ENCODE assay signal across 27 mouse cellular contexts in the genomic region with DNA sequence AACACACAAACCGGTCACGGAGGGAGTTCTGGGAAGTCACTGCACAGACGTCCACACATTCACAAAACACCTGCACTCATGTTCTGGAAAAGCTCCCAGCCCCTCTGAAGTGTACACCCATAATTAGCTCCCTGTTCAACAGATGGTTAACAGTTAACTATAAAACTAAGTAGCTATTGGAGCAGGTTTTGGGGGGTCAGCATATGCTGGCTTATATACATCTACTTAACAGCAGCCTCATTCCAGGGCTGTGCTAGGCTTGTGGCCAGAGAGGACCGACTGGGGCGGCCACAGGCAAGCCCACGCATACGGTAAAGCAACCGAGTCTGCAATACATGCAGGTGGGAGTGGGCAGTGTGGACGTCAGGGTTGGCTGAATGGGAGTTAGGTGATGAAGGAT.
DNase-seq lines count a peak whose midpoint lies in the region; ATAC-seq lines count a peak whose summit lies in the region.
"Had no signal": no experiment of that assay in that cellular context is flagged by ENCODE, and none has a peak within 500 bp of the region (broad histone marks: within the 10 kb centered on the region; RNA-seq: fewer than 3 reads in every experiment).

No protein-coding gene starts in this region.

- no peak overlapping the region for H3K27ac ChIP-seq in heart, embryonic 13.5 days (replicated peaks)
- peak overlapping the region; percentile 59; the same call in 1 of the 2 replicates for H3K27ac ChIP-seq in kidney, embryonic 14.5 days (ENCODE audit: low read depth, low read length)
- peak overlapping the region; percentile 66; the same call in 1 of the 2 replicates for H3K27ac ChIP-seq in limb, embryonic 10.5 days
- 0 out of 2 replicates have a peak overlapping the region, but pooled peaks have one; percentile 54 for H3K27ac ChIP-seq in limb, embryonic 12.5 days
- H3K27ac ChIP-seq: embryonic facial prominence, embryonic 10.5 days; embryonic facial prominence, embryonic 15.5 days; forebrain, embryonic 15.5 days; hindbrain, postnatal 0 days; intestine, embryonic 15.5 days; liver, embryonic 15.5 days; midbrain, embryonic 15.5 days had no signal

- H3K9me3 ChIP-seq in heart, embryonic 13.5 days: no peaks in the 10 kb centered on the region
- no peaks in the 10 kb centered on the region for H3K9me3 ChIP-seq in kidney, embryonic 14.5 days (ENCODE audit: control insufficient read depth, low read length)
- no peaks in the 10 kb centered on the region for H3K9me3 ChIP-seq in limb, embryonic 10.5 days (replicated peaks)
- H3K9me3 ChIP-seq in limb, embryonic 12.5 days: no peaks in the 10 kb centered on the region
- H3K9me3 ChIP-seq: embryonic facial prominence, embryonic 10.5 days; embryonic facial prominence, embryonic 15.5 days; forebrain, embryonic 15.5 days; intestine, embryonic 15.5 days; liver, embryonic 15.5 days; midbrain, embryonic 15.5 days had no signal

- no peak overlapping the region for H3K4me3 ChIP-seq in heart, embryonic 13.5 days
- no peak overlapping the region for H3K4me3 ChIP-seq in kidney, embryonic 14.5 days (ENCODE audit: low read length)
- H3K4me3 ChIP-seq in limb, embryonic 10.5 days: no peak overlapping the region
- no peak overlapping the region for H3K4me3 ChIP-seq in limb, embryonic 12.5 days (replicated peaks)
- H3K4me3 ChIP-seq: embryonic facial prominence, embryonic 10.5 days; embryonic facial prominence, embryonic 15.5 days; forebrain, embryonic 15.5 days; intestine, embryonic 15.5 days; liver, embryonic 15.5 days; midbrain, embryonic 15.5 days had no signal

- intact Hi-C loops in heart, postnatal 14 days (cut with DNase I): no loop called here

- 57% methylated on average over 9 of the region's 9 CpGs for WGBS in heart, embryonic 13.5 days
- WGBS in kidney, embryonic 14.5 days: 53% methylated on average over 9 of the region's 9 CpGs
- WGBS in limb, embryonic 10.5 days: 73% methylated on average over 9 of the region's 9 CpGs
- WGBS in limb, embryonic 12.5 days: 34% methylated on average over 9 of the region's 9 CpGs

- no peaks in the 10 kb centered on the region for H3K27me3 ChIP-seq in heart, embryonic 13.5 days (replicated peaks)
- no peaks in the 10 kb centered on the region for H3K27me3 ChIP-seq in kidney, embryonic 14.5 days (ENCODE audit: control insufficient read depth, insufficient read depth, low read length)
- no peaks in the 10 kb centered on the region for H3K27me3 ChIP-seq in limb, embryonic 10.5 days (ENCODE audit: low read depth, poor library complexity, severe bottlenecking)
- 0 out of 2 replicates have a peak, but pooled peaks cover 2% of the 10 kb centered on the region for H3K27me3 ChIP-seq in limb, embryonic 12.5 days
- H3K27me3 ChIP-seq: embryonic facial prominence, embryonic 15.5 days; forebrain, embryonic 15.5 days; intestine, embryonic 15.5 days; liver, embryonic 15.5 days; midbrain, embryonic 15.5 days had no signal

- H3K36me3 ChIP-seq in heart, embryonic 13.5 days: no peaks in the 10 kb centered on the region
- no peaks in the 10 kb centered on the region for H3K36me3 ChIP-seq in kidney, embryonic 14.5 days (ENCODE audit: control insufficient read depth, insufficient read depth, low read length)
- H3K36me3 ChIP-seq in limb, embryonic 10.5 days: no peaks in the 10 kb centered on the region
- no peaks in the 10 kb centered on the region for H3K36me3 ChIP-seq in limb, embryonic 12.5 days
- H3K36me3 ChIP-seq: embryonic facial prominence, embryonic 10.5 days; embryonic facial prominence, embryonic 15.5 days; forebrain, embryonic 15.5 days; intestine, embryonic 15.5 days; liver, embryonic 15.5 days; midbrain, embryonic 15.5 days had no signal

- peaks cover 36% of the 10 kb centered on the region for H3K4me1 ChIP-seq in heart, embryonic 13.5 days
- peaks cover 26% of the 10 kb centered on the region for H3K4me1 ChIP-seq in kidney, embryonic 14.5 days (ENCODE audit: control insufficient read depth, insufficient read depth, low read length)
- peaks cover 34% of the 10 kb centered on the region for H3K4me1 ChIP-seq in limb, embryonic 10.5 days
- peaks cover 48% of the 10 kb centered on the region for H3K4me1 ChIP-seq in limb, embryonic 12.5 days (replicated peaks)
- H3K4me1 ChIP-seq: liver, embryonic 15.5 days had no signal

- 0 out of 2 replicates have a peak overlapping the region, but pooled peaks have one; percentile 51 for H3K9ac ChIP-seq in heart, embryonic 13.5 days
- no peak overlapping the region for H3K9ac ChIP-seq in kidney, embryonic 14.5 days (ENCODE audit: low read depth, low read length)
- no peak overlapping the region for H3K9ac ChIP-seq in limb, embryonic 12.5 days (replicated peaks)
- H3K9ac ChIP-seq: embryonic facial prominence, embryonic 15.5 days; forebrain, embryonic 15.5 days; intestine, embryonic 15.5 days; liver, embryonic 15.5 days; lung, embryonic 14.5 days; midbrain, embryonic 15.5 days had no signal

- ATAC-seq in heart, embryonic 13.5 days (ENCODE audit: extremely low read depth, insufficient number of reproducible peaks, low FRiP score, low TSS enrichment): no peak
- peak; percentile 40; the same call in 1 of the 2 replicates for ATAC-seq in kidney, embryonic 14.5 days (ENCODE audit: low FRiP score, low TSS enrichment)
- peak; percentile 66 for ATAC-seq in limb, embryonic 12.5 days (ENCODE audit: insufficient number of reproducible peaks, insufficient read depth, low FRiP score, low TSS enrichment, low read depth)
- ATAC-seq: forebrain, embryonic 15.5 days; hindbrain, postnatal 0 days; midbrain, embryonic 15.5 days had no signal

- H3K4me2 ChIP-seq in heart, embryonic 13.5 days: no peak overlapping the region
- no peak overlapping the region for H3K4me2 ChIP-seq in kidney, embryonic 14.5 days (replicated peaks; ENCODE audit: low read depth, low read length)
- H3K4me2 ChIP-seq in limb, embryonic 12.5 days: peak overlapping the region; percentile 8; the same call in 1 of the 2 replicates
- H3K4me2 ChIP-seq: embryonic facial prominence, embryonic 15.5 days; forebrain, embryonic 15.5 days; heart, embryonic 11.5 days; intestine, embryonic 15.5 days; liver, embryonic 15.5 days; lung, embryonic 14.5 days; midbrain, embryonic 15.5 days had no signal

- DNase-seq in heart, postnatal 14 days: no peak
- DNase-seq in kidney, postnatal 10 days: no peak
- peak; percentile 28 for DNase-seq in limb, embryonic 10.5 days (ENCODE audit: low spot score)
- no peak for DNase-seq in cerebellum, postnatal 36 days
- DNase-seq in adrenal gland, postnatal 10 days: no peak
- DNase-seq: adrenal gland, postnatal 36 days; B cell, adult 2 months; cerebellum, adult 18-20 months; cerebellum, postnatal 10 days; kidney, adult 9 months; layer of hippocampus, adult 9-11 months; liver; lung, embryonic 14.5 days; lung, postnatal 14 days; right cerebral cortex, postnatal 25 days; thymus, postnatal 14 days had no signal
